In genomic region chr3:29950853-29951252, GRCm38 (mm10) we compare ENCODE assay signal across 16 mouse cellular contexts.
DNase-seq lines count a peak whose midpoint lies in the region.
"Had no signal": no experiment of that assay in that cellular context is flagged by ENCODE, and none has a peak within 500 bp of the region (broad histone marks: within the 10 kb centered on the region; RNA-seq: fewer than 3 reads in every experiment).

No protein-coding gene starts in this region.

- no peak overlapping the region for H3K27ac ChIP-seq in limb, embryonic 10.5 days
- no peak overlapping the region for H3K27ac ChIP-seq in hindbrain, embryonic 10.5 days
- H3K27ac ChIP-seq: forebrain, embryonic 15.5 days; heart, embryonic 10.5 days; hindbrain, embryonic 12.5 days; left cerebral cortex, adult 2 months; midbrain, embryonic 13.5 days; neural tube, embryonic 13.5 days had no signal

- intact Hi-C loops in heart, postnatal 14 days (cut with DNase I) = no loop called here

- no peaks in the 10 kb centered on the region for H3K4me1 ChIP-seq in limb, embryonic 10.5 days
- H3K4me1 ChIP-seq in hindbrain, embryonic 10.5 days (replicated peaks) = no peaks in the 10 kb centered on the region
- H3K4me1 ChIP-seq: forebrain, embryonic 15.5 days; heart, embryonic 10.5 days; hindbrain, embryonic 12.5 days; midbrain, embryonic 13.5 days; neural tube, embryonic 13.5 days had no signal

- no peaks in the 10 kb centered on the region for H3K9me3 ChIP-seq in limb, embryonic 10.5 days (replicated peaks)
- H3K9me3 ChIP-seq in hindbrain, embryonic 10.5 days = no peaks in the 10 kb centered on the region
- H3K9me3 ChIP-seq: forebrain, embryonic 15.5 days; heart, embryonic 10.5 days; hindbrain, embryonic 12.5 days; midbrain, embryonic 13.5 days; neural tube, embryonic 13.5 days had no signal

- H3K4me3 ChIP-seq in limb, embryonic 10.5 days = no peak overlapping the region
- no peak overlapping the region for H3K4me3 ChIP-seq in hindbrain, embryonic 10.5 days
- H3K4me3 ChIP-seq: forebrain, embryonic 15.5 days; heart, embryonic 10.5 days; hindbrain, embryonic 12.5 days; left cerebral cortex, adult 2 months; midbrain, embryonic 13.5 days; neural tube, embryonic 13.5 days had no signal

- WGBS in limb, embryonic 10.5 days = 90% methylated on average over 5 of the region's 5 CpGs
- WGBS in hindbrain, embryonic 10.5 days = 83% methylated on average over 5 of the region's 5 CpGs

- no peaks in the 10 kb centered on the region for H3K27me3 ChIP-seq in limb, embryonic 10.5 days (ENCODE audit: low read depth, poor library complexity, severe bottlenecking)
- H3K27me3 ChIP-seq in hindbrain, embryonic 10.5 days (ENCODE audit: insufficient read depth, poor library complexity, severe bottlenecking) = no peaks in the 10 kb centered on the region
- H3K27me3 ChIP-seq: forebrain, embryonic 15.5 days; hindbrain, embryonic 12.5 days; midbrain, embryonic 13.5 days; neural tube, embryonic 13.5 days had no signal

- DNase-seq in cerebellum, postnatal 10 days = peak; percentile 5 to 9
- no peak for DNase-seq in cerebellum, adult 9-11 months
- DNase-seq in heart, postnatal 14 days = peak; percentile 12 to 13
- no peak for DNase-seq in heart, adult 11 months
- DNase-seq in kidney, postnatal 4 days = peak; percentile 24 to 29
- DNase-seq in kidney, adult 18-20 months = no peak
- peak; percentile 34 for DNase-seq in limb, embryonic 10.5 days (ENCODE audit: low spot score)
- no peak for DNase-seq in hindbrain, embryonic 10.5 days (ENCODE audit: low spot score)
- DNase-seq: cerebellum, adult 11-12 months; cerebellum, postnatal 25 days had no signal

- H3K36me3 ChIP-seq in limb, embryonic 10.5 days = peaks cover 64% of the 10 kb centered on the region
- H3K36me3 ChIP-seq in hindbrain, embryonic 10.5 days = peaks cover 5% of the 10 kb centered on the region; the same call in 1 of the 2 replicates
- H3K36me3 ChIP-seq: forebrain, embryonic 15.5 days; hindbrain, embryonic 12.5 days; midbrain, embryonic 13.5 days; neural tube, embryonic 13.5 days had no signal

Comparison
In these comparisons a context has a peak if more than half of its experiments do, and no peak if none do; other contexts are left out.
1. DNase-seq: peak in cerebellum, postnatal 10 days (2 of 2), heart, postnatal 14 days (2 of 2), kidney, postnatal 4 days (2 of 2) and limb, embryonic 10.5 days (single experiment); none in cerebellum, adult 9-11 months (single experiment), heart, adult 11 months (single experiment), kidney, adult 18-20 months (single experiment) and hindbrain, embryonic 10.5 days (single experiment).